Mouse (Mus musculus) E14TG2a.4 (cell line): Measurements from ENCODE around the gene Zkscan17.

Source experiments
- CTCF ChIP-seq: conservative IDR thresholded peaks from 2 replicates; pipeline ENCODE4 v1.5.1; 2014; ENCODE audit warnings: low read length
- NANOG ChIP-seq: IDR thresholded peaks from 2 replicates; pipeline ENCODE4 v1.6.1; 2014; ENCODE audit warnings: borderline replicate concordance, low read length, mixed read lengths

DNA sequence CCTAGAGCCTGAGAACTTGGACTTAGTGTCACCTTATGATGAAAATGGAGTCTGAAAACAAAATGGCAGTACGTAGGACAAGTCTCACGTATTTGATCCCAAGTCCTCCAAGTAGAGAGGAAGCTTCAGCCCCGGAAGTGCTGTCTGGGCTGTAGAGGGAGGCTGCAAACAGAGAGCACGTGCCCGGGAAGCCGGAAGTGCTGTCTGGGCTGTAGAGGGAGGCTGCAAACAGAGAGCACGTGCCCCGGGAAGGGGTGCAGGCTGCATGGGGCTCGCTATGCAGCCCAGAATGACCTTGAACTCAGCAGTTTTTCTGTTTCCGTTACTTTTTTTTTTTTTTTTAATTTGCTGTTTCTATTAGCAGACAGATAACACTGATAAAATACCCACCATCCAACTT lies 8.3 kb downstream of the Zkscan17 start:
- no peak for TF ChIP-seq CTCF
- TF ChIP-seq NANOG, result no peak
